Mouse (Mus musculus) brain, embryonic 14.5 days (tissue): ENCODE data around the gene Gnb1. TPM values are rescaled to one million over a fixed set of nuclear protein-coding genes. Genes with fewer than 3 reads are reported as not detected.

Source experiments
- DNase-seq: peaks from one replicate; pipeline ENCODE4 v3.0.0-alpha.2; 2011; ENCODE audit warnings: low read depth
- CTCF ChIP-seq: fragments of 200-500 bp; IDR thresholded peaks from 2 replicates; pipeline ENCODE4 v1.5.1; 2012; ENCODE audit warnings: inconsistent platforms, mild to moderate bottlenecking, moderate library complexity, borderline replicate concordance; ENCODE audit not compliant: insufficient read depth, insufficient read length; ENCODE audit errors: extremely low read depth
- POLR2A ChIP-seq: fragments of 200-500 bp; IDR thresholded peaks from 2 replicates; pipeline ENCODE4 v1.6.1; 2012; ENCODE audit warnings: mild to moderate bottlenecking, inconsistent platforms, borderline replicate concordance; ENCODE audit not compliant: poor library complexity, insufficient read depth, insufficient read length, severe bottlenecking; ENCODE audit errors: extremely low read depth
- polyA plus RNA-seq: library from polyadenylated mRNA; depleted of rRNA; stranded (reverse); fragments of >200 nt; gene quantifications from 2 replicates; pipeline ENCODE4 v1.2.3, GENCODE M21; 2012

The Gnb1 gene
- polyA plus RNA-seq, 1 experiment = 1,071 TPM

GRCm38 (mm10) chr4:155571442-155571841, 80.3 kb downstream of the Gnb1 start:
- TF ChIP-seq CTCF = no peak
- no peak for TF ChIP-seq POLR2A
- no peak for DNase-seq

GRCm38 (mm10) chr4:155573155-155573554, 82.0 kb downstream of the Gnb1 start:
- TF ChIP-seq CTCF (no peak), POLR2A (no peak)
- DNase-seq = no peak

- no peak for DNase-seq
- TF ChIP-seq POLR2A (no peak), CTCF (no peak)
Observed at GRCm38 (mm10) chr4:155573876-155574275, 82.7 kb downstream of the Gnb1 start.

- DNase-seq = no peak
- no peak for TF ChIP-seq CTCF
- TF ChIP-seq POLR2A = no peak
Observed at GRCm38 (mm10) chr4:155574931-155575330, 83.8 kb downstream of the Gnb1 start.

GRCm38 (mm10) chr4:155575521-155575920, 84.4 kb downstream of the Gnb1 start:
- TF ChIP-seq POLR2A (no peak), CTCF (no peak)

GRCm38 (mm10) chr4:155577132-155577531, 86.0 kb downstream of the Gnb1 start:
- DNase-seq = no peak

More at GRCm38 (mm10) chr4:155575521-155575920, 84.4 kb downstream of the Gnb1 start:
- no peak for DNase-seq

GRCm38 (mm10) chr4:155577741-155578140, 86.6 kb downstream of the Gnb1 start:
- no peak for DNase-seq
- TF ChIP-seq POLR2A (no peak), CTCF (no peak)

More at GRCm38 (mm10) chr4:155577132-155577531, 86.0 kb downstream of the Gnb1 start:
- no peak for TF ChIP-seq CTCF
- no peak for TF ChIP-seq POLR2A

GRCm38 (mm10) chr4:155578336-155579125, 87.4 kb downstream of the Gnb1 start:
- no peak for TF ChIP-seq CTCF
- TF ChIP-seq POLR2A = no peak
- DNase-seq = no peak

GRCm38 (mm10) chr4:155580420-155580819, 89.3 kb downstream of the Gnb1 start:
- peak; percentile 60 for DNase-seq
- TF ChIP-seq POLR2A (no peak), CTCF (peak; percentile 89)

- no peak for DNase-seq
- no peak for TF ChIP-seq CTCF
- no peak for TF ChIP-seq POLR2A
Observed at GRCm38 (mm10) chr4:155582279-155582905, 91.2 kb downstream of the Gnb1 start.

- no peak for TF ChIP-seq POLR2A
- no peak for TF ChIP-seq CTCF
- no peak for DNase-seq
Observed at GRCm38 (mm10) chr4:155589356-155589755, 98.2 kb downstream of the Gnb1 start.
